Mouse (Mus musculus): ENCODE measurements at regions not wholly inside any gene's neighbourhood (a gene's known extent, or its start where the extent isn't known, plus 50 kb on each side); places are given as distances from the start of the nearest gene placed in this dataset.

- no peak for DNase-seq (ENCODE audit: low spot score)
These were observed 54.4 kb upstream of the Calcoco1 start for GRCm38 (mm10) chr15:102776218-102776850.

GRCm38 (mm10) chr15:102780626-102781025 is 58.6 kb upstream of the Calcoco1 start:
- DNase-seq (ENCODE audit: low spot score) = no peak

- no peak for DNase-seq (ENCODE audit: low spot score)
These were observed 61.2 kb upstream of the Calcoco1 start for GRCm38 (mm10) chr15:102782988-102783799.

GRCm38 (mm10) chr15:102785055-102785820 is 63.3 kb upstream of the Calcoco1 start:
- DNase-seq (ENCODE audit: low spot score) = no peak

- peak; percentile 78 for DNase-seq (ENCODE audit: low spot score)
These were observed 67.0 kb upstream of the Calcoco1 start for GRCm38 (mm10) chr15:102788846-102789518.

- DNase-seq (ENCODE audit: low spot score) = peak; percentile 62
These were observed 75.1 kb upstream of the Calcoco1 start for GRCm38 (mm10) chr15:102797020-102797618.

- DNase-seq (ENCODE audit: low spot score) = no peak
These were observed 78.1 kb upstream of the Calcoco1 start for GRCm38 (mm10) chr15:102800049-102800448.

GRCm38 (mm10) chr15:102802265-102802813 is 80.4 kb upstream of the Calcoco1 start:
- DNase-seq (ENCODE audit: low spot score) = peak; percentile 50

GRCm38 (mm10) chr15:102807353-102807752 is 85.4 kb upstream of the Calcoco1 start:
- DNase-seq (ENCODE audit: low spot score) = no peak

- DNase-seq (ENCODE audit: low spot score) = no peak
These were observed 97.2 kb upstream of the Calcoco1 start for GRCm38 (mm10) chr15:102819181-102819580.

GRCm38 (mm10) chr15:102839688-102840087 is 81.2 kb upstream of the Hoxc13 start:
- no peak for DNase-seq (ENCODE audit: low spot score)

- no peak for DNase-seq (ENCODE audit: low spot score)
These were observed 58.5 kb upstream of the Hoxc13 start for GRCm38 (mm10) chr15:102862374-102862773.

- DNase-seq (ENCODE audit: low spot score) = no peak
These were observed 54.1 kb upstream of the Hoxc13 start for GRCm38 (mm10) chr15:102866788-102867187.

Data from left cerebral cortex, adult 11 months (tissue).